23 mouse cellular contexts compared by ENCODE assay signal in genomic region chr12:69367557-69367956, GRCm38 (mm10). TPM values are rescaled to one million over a fixed set of nuclear protein-coding genes. Genes with fewer than 3 reads are reported as not detected.
DNase-seq lines count a peak whose midpoint lies in the region; ATAC-seq and TF ChIP-seq lines count a peak whose summit lies in the region.
"Had no signal": no experiment of that assay in that cellular context is flagged by ENCODE, and none has a peak within 500 bp of the region (broad histone marks: within the 10 kb centered on the region; RNA-seq: fewer than 3 reads in every experiment).

No protein-coding gene starts in this region.

- 58% methylated on average over 2 of the region's 2 CpGs for WGBS in liver, embryonic 16.5 days (ENCODE audit: insufficient replicate concordance)
- WGBS in stomach, postnatal 0 days = 38% methylated on average over 2 of the region's 2 CpGs

- no peak overlapping the region for H3K9ac ChIP-seq in liver, embryonic 16.5 days (ENCODE audit: low read depth, low read length)
- no peak overlapping the region for H3K9ac ChIP-seq in stomach, postnatal 0 days (ENCODE audit: low read length)
- H3K9ac ChIP-seq: forebrain, postnatal 0 days; hindbrain, embryonic 14.5 days; midbrain, embryonic 15.5 days had no signal

- peak overlapping the region; percentile 45; the same call in 1 of the 2 replicates for H3K27ac ChIP-seq in liver, embryonic 16.5 days (ENCODE audit: low read length)
- 0 out of 2 replicates have a peak overlapping the region, but pooled peaks have one; percentile 30 for H3K27ac ChIP-seq in stomach, postnatal 0 days (replicated peaks)
- H3K27ac ChIP-seq: heart, embryonic 10.5 days; hindbrain, embryonic 14.5 days; limb, embryonic 10.5 days; midbrain, embryonic 15.5 days had no signal

- TF ChIP-seq EP300 in stomach, postnatal 0 days (optimal IDR thresholded peaks at IDR 0.05) = no peak

- no peak for TF ChIP-seq CTCF in stomach, postnatal 0 days (IDR thresholded peaks at IDR 0.05; ENCODE audit: low read depth)

- H3K4me3 ChIP-seq in liver, embryonic 16.5 days (ENCODE audit: low read depth, low read length) = no peak overlapping the region
- no peak overlapping the region for H3K4me3 ChIP-seq in stomach, postnatal 0 days (ENCODE audit: low read depth, low read length)
- H3K4me3 ChIP-seq: heart, embryonic 10.5 days; limb, embryonic 10.5 days; megakaryocyte, embryonic 14.5 days; midbrain, embryonic 15.5 days had no signal

- H3K36me3 ChIP-seq in liver, embryonic 16.5 days (ENCODE audit: control insufficient read depth, insufficient read depth) = no peaks in the 10 kb centered on the region
- no peaks in the 10 kb centered on the region for H3K36me3 ChIP-seq in stomach, postnatal 0 days (ENCODE audit: control insufficient read depth, insufficient read depth, low read length)
- H3K36me3 ChIP-seq: heart, embryonic 10.5 days; limb, embryonic 10.5 days; midbrain, embryonic 15.5 days had no signal

- H3K27me3 ChIP-seq in liver, embryonic 16.5 days (ENCODE audit: control insufficient read depth, insufficient read depth, low read depth, low read length) = no peaks in the 10 kb centered on the region
- no peaks in the 10 kb centered on the region for H3K27me3 ChIP-seq in stomach, postnatal 0 days (ENCODE audit: control insufficient read depth, insufficient read depth, low read length)
- H3K27me3 ChIP-seq: CH12.LX; megakaryocyte, embryonic 14.5 days; midbrain, embryonic 15.5 days had no signal

- intact Hi-C loops in heart, postnatal 10 days (cut with DNase I) = no loop called here

- peaks cover 31% of the 10 kb centered on the region for H3K4me1 ChIP-seq in liver, embryonic 16.5 days (ENCODE audit: control insufficient read depth, low read depth, low read length)
- no peaks in the 10 kb centered on the region for H3K4me1 ChIP-seq in stomach, postnatal 0 days (replicated peaks; ENCODE audit: control insufficient read depth, insufficient read depth)

- no peaks in the 10 kb centered on the region for H3K9me3 ChIP-seq in liver, embryonic 16.5 days (replicated peaks; ENCODE audit: control insufficient read depth, low read length)
- no peaks in the 10 kb centered on the region for H3K9me3 ChIP-seq in stomach, postnatal 0 days (ENCODE audit: control insufficient read depth, low read length)
- H3K9me3 ChIP-seq: heart, embryonic 10.5 days; limb, embryonic 10.5 days; megakaryocyte, embryonic 14.5 days; midbrain, embryonic 15.5 days had no signal

- peak; percentile 56 for DNase-seq in heart, adult 11 months
- DNase-seq in heart, postnatal 10 days = no peak
- DNase-seq in kidney, postnatal 36 days = peak; percentile 19 to 75
- DNase-seq in kidney, adult 18-20 months = no peak
- DNase-seq in stomach, postnatal 0 days (ENCODE audit: low spot score) = no peak
- no peak for DNase-seq in right cerebral cortex, postnatal 36 days (ENCODE audit: low spot score in 2 of 2)
- DNase-seq in cerebellum, adult 11 months = no peak
- DNase-seq: adrenal gland, postnatal 36 days; cerebellum, adult 18-20 months; cerebellum, postnatal 25 days; embryo, embryonic 11 days; forebrain, postnatal 0 days; lung, adult 18-20 months; lung, postnatal 14 days; right cerebral cortex, postnatal 25 days; thymus, postnatal 36 days had no signal

- peak; percentile 6; the same call in 1 of the 2 replicates for ATAC-seq in liver, embryonic 16.5 days (ENCODE audit: low read depth)
- ATAC-seq in stomach, postnatal 0 days (ENCODE audit: low FRiP score, low TSS enrichment) = peak; percentile 15; the same call in 1 of the 2 replicates
- ATAC-seq: forebrain, postnatal 0 days; midbrain, embryonic 15.5 days had no signal

- no peak overlapping the region for H3K4me2 ChIP-seq in liver, embryonic 16.5 days (ENCODE audit: low read depth, low read length)
- no peak overlapping the region for H3K4me2 ChIP-seq in stomach, postnatal 0 days (replicated peaks; ENCODE audit: low read depth)
- H3K4me2 ChIP-seq: hindbrain, embryonic 14.5 days; midbrain, embryonic 15.5 days had no signal

RNA-seq across cellular contexts. Expression of gene Arf6, which starts 4.4 kb away (rescaled TPM):
- total RNA-seq in heart, postnatal 10 days (2021) = 10 to 100 TPM; 77.1 to 81.6 TPM
- polyA plus RNA-seq in liver, embryonic 16.5 days (2015; fragmentation: Nextera tagmentation; extraction: Ambion mirVana) = 21.8 TPM in 2 replicates
- 97.8 and 116 TPM in 2 replicates for polyA plus RNA-seq in stomach, postnatal 0 days (2015; fragmentation: Nextera tagmentation; extraction: Ambion mirVana)

RNA-seq across cellular contexts. Expression of gene Gm9887, which starts 4.7 kb away (rescaled TPM):
- total RNA-seq in heart, postnatal 10 days (2021) = 1 to 10 TPM in 1 of 2 experiments, under 1 TPM in 1; 0.89 to 1.2 TPM
- 0.32 and 1.1 TPM in 2 replicates for polyA plus RNA-seq in liver, embryonic 16.5 days (2015; fragmentation: Nextera tagmentation; extraction: Ambion mirVana)
- 2.4 and 4.1 TPM in 2 replicates for polyA plus RNA-seq in stomach, postnatal 0 days (2015; fragmentation: Nextera tagmentation; extraction: Ambion mirVana)

RNA-seq across cellular contexts. Expression of gene Nemf, which starts 10.6 kb away (rescaled TPM):
- 10 to 100 TPM; 29.1 to 32.4 TPM for total RNA-seq in heart, postnatal 10 days (2021)
- 33.7 and 34.2 TPM in 2 replicates for polyA plus RNA-seq in liver, embryonic 16.5 days (2015; fragmentation: Nextera tagmentation; extraction: Ambion mirVana)
- polyA plus RNA-seq in stomach, postnatal 0 days (2015; fragmentation: Nextera tagmentation; extraction: Ambion mirVana) = 46.5 and 50.0 TPM in 2 replicates

Comparison
In these comparisons a context has a peak if more than half of its experiments do, and no peak if none do; other contexts are left out.
1. DNase-seq: peak in heart, adult 11 months (single experiment) and kidney, postnatal 36 days (2 of 2); none in heart, postnatal 10 days (0 of 2), kidney, adult 18-20 months (single experiment), stomach, postnatal 0 days (single experiment), right cerebral cortex, postnatal 36 days (0 of 2) and cerebellum, adult 11 months (single experiment).